Mouse (Mus musculus) liver, embryonic 15.5 days (tissue): ENCODE data around the gene 1700069L16Rik. TPM values are rescaled to one million over a fixed set of nuclear protein-coding genes. Genes with fewer than 3 reads are reported as not detected.

Experiments
- polyA plus RNA-seq: library from polyadenylated mRNA; unstranded; fragments of >200 nt; fragmentation: Nextera tagmentation; extraction: Ambion mirVana; gene quantifications from 2 replicates; pipeline ENCODE4 v1.2.1, GENCODE M21; 2015

Gene 1700069L16Rik
- polyA plus RNA-seq, 1 experiment from 2014 or later: not detected

Other genes starting within 250 kb of the 1700069L16Rik start
- 0.03 and 0.15 TPM in 2 replicates for gene Wscd2, start 234.4 kb downstream of the 1700069L16Rik start, polyA plus RNA-seq
- 1.7 and 1.9 TPM in 2 replicates for gene Cmklr1, start 74.3 kb downstream of the 1700069L16Rik start, polyA plus RNA-seq
- 2.6 and 2.8 TPM in 2 replicates for gene Ficd, start 11.0 kb upstream of the 1700069L16Rik start, polyA plus RNA-seq
- 17.5 and 20.7 TPM in 2 replicates for gene Sart3, start 47.7 kb upstream of the 1700069L16Rik start, polyA plus RNA-seq
- gene Iscu, start 48.0 kb upstream of the 1700069L16Rik start, polyA plus RNA-seq: 79.1 and 85.3 TPM in 2 replicates
- gene Tmem119, start 75.7 kb upstream of the 1700069L16Rik start, polyA plus RNA-seq: 4.0 and 4.2 TPM in 2 replicates
- gene Selplg, start 107.9 kb upstream of the 1700069L16Rik start, polyA plus RNA-seq: 13.2 and 15.3 TPM in 2 replicates
- gene Coro1c, start 184.0 kb upstream of the 1700069L16Rik start, polyA plus RNA-seq: 38.6 and 43.4 TPM in 2 replicates